10 mouse cellular contexts compared by ENCODE assay signal in the genomic region with DNA sequence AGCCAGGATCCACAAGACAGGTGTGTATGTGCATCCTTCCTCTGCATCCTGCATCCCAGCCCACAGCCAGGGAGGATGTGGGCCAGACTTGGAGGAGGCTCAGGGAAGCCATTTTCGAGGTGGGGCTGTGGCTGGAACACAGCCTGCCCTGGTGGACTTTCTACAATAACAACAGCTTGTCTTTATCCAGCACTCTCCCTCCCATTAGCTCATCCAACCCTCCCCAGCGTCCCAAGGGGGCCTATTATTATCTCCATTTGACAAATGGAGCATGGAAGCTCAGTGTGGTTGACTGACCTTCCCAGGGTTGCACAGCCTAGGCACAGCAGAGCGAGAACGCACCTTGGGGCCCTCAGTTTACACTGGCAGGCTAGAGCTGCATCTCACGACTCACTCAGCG. TPM values are rescaled to one million over a fixed set of nuclear protein-coding genes. Genes with fewer than 3 reads are reported as not detected.
DNase-seq lines count a peak whose midpoint lies in the region; ATAC-seq and TF ChIP-seq lines count a peak whose summit lies in the region.
"Had no signal": no experiment of that assay in that cellular context is flagged by ENCODE, and none has a peak within 500 bp of the region (broad histone marks: within the 10 kb centered on the region; RNA-seq: fewer than 3 reads in every experiment).

No protein-coding gene starts in this region.

- DNase-seq in limb, embryonic 11.5 days (ENCODE audit: low spot score), result no peak
- no peak for DNase-seq in right cerebral cortex, postnatal 10 days (ENCODE audit: low spot score in 2 of 2)
- DNase-seq: layer of hippocampus, adult 9-11 months had no signal

- 12% methylated on average over 6 of the region's 6 CpGs for WGBS in hindbrain, embryonic 13.5 days
- WGBS in hindbrain, embryonic 16.5 days, result 17% methylated on average over 6 of the region's 6 CpGs
- WGBS in embryonic facial prominence, embryonic 12.5 days, result 17% methylated on average over 6 of the region's 6 CpGs
- WGBS in limb, embryonic 11.5 days, result 25% methylated on average over 6 of the region's 6 CpGs

- TF ChIP-seq EP300 in ES-Bruce4 (IDR thresholded peaks at IDR 0.05; ENCODE audit: insufficient read depth, low read depth, low read length), result no peak

- peak overlapping the region; percentile 39; the same call in 1 of the 2 replicates for H3K9ac ChIP-seq in hindbrain, embryonic 13.5 days
- H3K9ac ChIP-seq in hindbrain, embryonic 16.5 days (ENCODE audit: low read depth, low read length), result no peak overlapping the region
- H3K9ac ChIP-seq in ES-Bruce4 (ENCODE audit: low read depth, poor library complexity, severe bottlenecking), result peak overlapping the region; percentile 19
- H3K9ac ChIP-seq in embryonic facial prominence, embryonic 12.5 days, result no peak overlapping the region
- peak overlapping the region; percentile 19; the same call in 1 of the 2 replicates for H3K9ac ChIP-seq in limb, embryonic 11.5 days (ENCODE audit: low read length)

- peaks cover 40% of the 10 kb centered on the region for H3K4me1 ChIP-seq in hindbrain, embryonic 13.5 days (replicated peaks)
- H3K4me1 ChIP-seq in hindbrain, embryonic 16.5 days (ENCODE audit: control insufficient read depth, insufficient read depth, low read depth, low read length), result peaks cover 4% of the 10 kb centered on the region
- peaks cover 11% of the 10 kb centered on the region for H3K4me1 ChIP-seq in ES-Bruce4 (ENCODE audit: control insufficient read depth, insufficient read depth, low read length)
- H3K4me1 ChIP-seq in embryonic facial prominence, embryonic 12.5 days, result peaks cover 29% of the 10 kb centered on the region
- H3K4me1 ChIP-seq in limb, embryonic 11.5 days (ENCODE audit: control insufficient read depth, insufficient read depth, low read length), result peaks cover 13% of the 10 kb centered on the region

- peak overlapping the region; percentile 60 for H3K27ac ChIP-seq in hindbrain, embryonic 13.5 days
- H3K27ac ChIP-seq in hindbrain, embryonic 16.5 days (ENCODE audit: low read depth, low read length), result no peak overlapping the region
- peak overlapping the region; percentile 78 for H3K27ac ChIP-seq in ES-Bruce4 (ENCODE audit: insufficient read depth, low read length)
- H3K27ac ChIP-seq in embryonic facial prominence, embryonic 12.5 days, result 0 out of 2 replicates have a peak overlapping the region, but pooled peaks have one; percentile 46
- no peak overlapping the region for H3K27ac ChIP-seq in limb, embryonic 11.5 days (replicated peaks; ENCODE audit: low read depth, low read length)

- H3K36me3 ChIP-seq in hindbrain, embryonic 13.5 days, result no peaks in the 10 kb centered on the region
- no peaks in the 10 kb centered on the region for H3K36me3 ChIP-seq in hindbrain, embryonic 16.5 days (ENCODE audit: control insufficient read depth, insufficient read depth, low read length)
- no peaks in the 10 kb centered on the region for H3K36me3 ChIP-seq in ES-Bruce4 (ENCODE audit: control insufficient read depth, insufficient read depth, low read length, poor library complexity, severe bottlenecking)
- no peaks in the 10 kb centered on the region for H3K36me3 ChIP-seq in embryonic facial prominence, embryonic 12.5 days
- H3K36me3 ChIP-seq in limb, embryonic 11.5 days (ENCODE audit: control insufficient read depth, insufficient read depth, low read length), result no peaks in the 10 kb centered on the region

- no peak overlapping the region for H3K4me2 ChIP-seq in hindbrain, embryonic 13.5 days
- no peak overlapping the region for H3K4me2 ChIP-seq in hindbrain, embryonic 16.5 days (ENCODE audit: low read length)
- peak overlapping the region; percentile 13; the same call in 1 of the 2 replicates for H3K4me2 ChIP-seq in embryonic facial prominence, embryonic 12.5 days (replicated peaks)
- H3K4me2 ChIP-seq in limb, embryonic 11.5 days (ENCODE audit: low read depth, severe bottlenecking), result no peak overlapping the region

- no peak for TF ChIP-seq POLR2A in ES-Bruce4 (IDR thresholded peaks at IDR 0.05; ENCODE audit: insufficient read depth, low read length)

- TF ChIP-seq CTCF in ES-Bruce4 (IDR thresholded peaks at IDR 0.05; ENCODE audit: low read depth, low read length), result no peak

- H3K4me3 ChIP-seq in hindbrain, embryonic 13.5 days, result no peak overlapping the region
- no peak overlapping the region for H3K4me3 ChIP-seq in hindbrain, embryonic 16.5 days (ENCODE audit: low read length)
- peak overlapping the region; percentile 28 for H3K4me3 ChIP-seq in ES-Bruce4 (ENCODE audit: low read depth, low read length)
- H3K4me3 ChIP-seq in embryonic facial prominence, embryonic 12.5 days, result no peak overlapping the region
- no peak overlapping the region for H3K4me3 ChIP-seq in limb, embryonic 11.5 days (ENCODE audit: low read depth, low read length)
- H3K4me3 ChIP-seq: erythroblast, embryonic 14.5 days had no signal

- H3K9me3 ChIP-seq in hindbrain, embryonic 13.5 days, result no peaks in the 10 kb centered on the region
- H3K9me3 ChIP-seq in hindbrain, embryonic 16.5 days (ENCODE audit: control insufficient read depth, low read length), result no peaks in the 10 kb centered on the region
- H3K9me3 ChIP-seq in ES-Bruce4 (replicated peaks; ENCODE audit: control insufficient read depth, insufficient read depth, low read length, poor library complexity, severe bottlenecking), result no peaks in the 10 kb centered on the region
- H3K9me3 ChIP-seq in embryonic facial prominence, embryonic 12.5 days, result no peaks in the 10 kb centered on the region
- H3K9me3 ChIP-seq in limb, embryonic 11.5 days (ENCODE audit: control insufficient read depth, low read length), result no peaks in the 10 kb centered on the region

- no peaks in the 10 kb centered on the region for H3K27me3 ChIP-seq in hindbrain, embryonic 13.5 days
- H3K27me3 ChIP-seq in hindbrain, embryonic 16.5 days (replicated peaks; ENCODE audit: control insufficient read depth, insufficient read depth, low read length), result no peaks in the 10 kb centered on the region
- H3K27me3 ChIP-seq in ES-Bruce4 (ENCODE audit: control insufficient read depth, insufficient read depth, low read length, poor library complexity, severe bottlenecking), result no peaks in the 10 kb centered on the region
- no peaks in the 10 kb centered on the region for H3K27me3 ChIP-seq in embryonic facial prominence, embryonic 12.5 days
- H3K27me3 ChIP-seq in limb, embryonic 11.5 days (ENCODE audit: control insufficient read depth, insufficient read depth, low read length), result no peaks in the 10 kb centered on the region

- no peak for ATAC-seq in hindbrain, embryonic 13.5 days (ENCODE audit: low FRiP score)
- ATAC-seq in hindbrain, embryonic 16.5 days, result no peak
- ATAC-seq in embryonic facial prominence, embryonic 12.5 days (ENCODE audit: insufficient number of reproducible peaks, insufficient read depth, low FRiP score, low TSS enrichment), result no peak
- no peak for ATAC-seq in limb, embryonic 11.5 days (ENCODE audit: insufficient number of reproducible peaks, low FRiP score, low TSS enrichment, low read depth)
- no peak for ATAC-seq in inflammation-experienced regulatory T-cells, adult 6 months
- ATAC-seq in monocyte, adult 5-6 weeks (replicated peaks; ENCODE audit: insufficient number of reproducible peaks, low FRiP score, low TSS enrichment, poor library complexity, severe bottlenecking), result no peak

RNA-seq across cellular contexts. Expression of a gene that starts 0.5 kb away (rescaled TPM):
- 5.3 and 5.4 TPM in 2 replicates for polyA plus RNA-seq in hindbrain, embryonic 13.5 days (2015; fragmentation: Nextera tagmentation; extraction: Ambion mirVana)
- polyA plus RNA-seq in hindbrain, embryonic 16.5 days (2015; fragmentation: Nextera tagmentation; extraction: Ambion mirVana), result 7.0 and 10.8 TPM in 2 replicates
- 50.2 and 55.1 TPM in 2 replicates for polyA plus RNA-seq in ES-Bruce4 (2011; ENCODE audit: insufficient read depth, insufficient read length, low read depth, missing spikeins)
- 5.2 and 5.6 TPM in 2 replicates for polyA plus RNA-seq in embryonic facial prominence, embryonic 12.5 days (2016; fragmentation: Nextera tagmentation; extraction: Ambion mirVana)
- 3.7 and 4.2 TPM in 2 replicates for polyA plus RNA-seq in limb, embryonic 11.5 days (2014; fragmentation: Nextera tagmentation; extraction: Ambion mirVana)
- polyA plus RNA-seq in inflammation-experienced regulatory T-cells, adult 6 months (2017; shearing (Covaris generic)), result under 1 TPM; 0.21 to 0.25 (median 0.24) TPM
- 0.32 to 0.57 TPM in 2 of 3 replicates, not detected in the other for total RNA-seq in monocyte, adult 5-6 weeks (2017)

RNA-seq across cellular contexts. Expression of a gene that starts 26.7 kb away (rescaled TPM):
- 1.1 and 1.4 TPM in 2 replicates for polyA plus RNA-seq in hindbrain, embryonic 13.5 days (2015; fragmentation: Nextera tagmentation; extraction: Ambion mirVana)
- 1.7 and 1.9 TPM in 2 replicates for polyA plus RNA-seq in hindbrain, embryonic 16.5 days (2015; fragmentation: Nextera tagmentation; extraction: Ambion mirVana)
- 0.87 and 0.90 TPM in 2 replicates for polyA plus RNA-seq in ES-Bruce4 (2011; ENCODE audit: insufficient read depth, insufficient read length, low read depth, missing spikeins)
- polyA plus RNA-seq in embryonic facial prominence, embryonic 12.5 days (2016; fragmentation: Nextera tagmentation; extraction: Ambion mirVana), result 1.1 and 1.2 TPM in 2 replicates
- 0.47 and 0.59 TPM in 2 replicates for polyA plus RNA-seq in limb, embryonic 11.5 days (2014; fragmentation: Nextera tagmentation; extraction: Ambion mirVana)
- under 1 TPM; 0.45 to 0.49 (median 0.47) TPM for polyA plus RNA-seq in inflammation-experienced regulatory T-cells, adult 6 months (2017; shearing (Covaris generic))
- 0.75 TPM in 1 of 3 replicates, not detected in the others for total RNA-seq in monocyte, adult 5-6 weeks (2017)
- polyA plus RNA-seq: erythroblast, embryonic 14.5 days had no signal

Comparison
In these comparisons a context has a peak if more than half of its experiments do, and no peak if none do; other contexts are left out.
1. H3K27ac ChIP-seq: peak in hindbrain, embryonic 13.5 days (single experiment), ES-Bruce4 (single experiment) and embryonic facial prominence, embryonic 12.5 days (single experiment); none in hindbrain, embryonic 16.5 days (single experiment) and limb, embryonic 11.5 days (single experiment).
2. H3K9ac ChIP-seq: peak in hindbrain, embryonic 13.5 days (single experiment), ES-Bruce4 (single experiment) and limb, embryonic 11.5 days (single experiment); none in hindbrain, embryonic 16.5 days (single experiment) and embryonic facial prominence, embryonic 12.5 days (single experiment).